Mouse (Mus musculus): ENCODE measurements around the gene Dynlrb2.

Gene Dynlrb2

DNA sequence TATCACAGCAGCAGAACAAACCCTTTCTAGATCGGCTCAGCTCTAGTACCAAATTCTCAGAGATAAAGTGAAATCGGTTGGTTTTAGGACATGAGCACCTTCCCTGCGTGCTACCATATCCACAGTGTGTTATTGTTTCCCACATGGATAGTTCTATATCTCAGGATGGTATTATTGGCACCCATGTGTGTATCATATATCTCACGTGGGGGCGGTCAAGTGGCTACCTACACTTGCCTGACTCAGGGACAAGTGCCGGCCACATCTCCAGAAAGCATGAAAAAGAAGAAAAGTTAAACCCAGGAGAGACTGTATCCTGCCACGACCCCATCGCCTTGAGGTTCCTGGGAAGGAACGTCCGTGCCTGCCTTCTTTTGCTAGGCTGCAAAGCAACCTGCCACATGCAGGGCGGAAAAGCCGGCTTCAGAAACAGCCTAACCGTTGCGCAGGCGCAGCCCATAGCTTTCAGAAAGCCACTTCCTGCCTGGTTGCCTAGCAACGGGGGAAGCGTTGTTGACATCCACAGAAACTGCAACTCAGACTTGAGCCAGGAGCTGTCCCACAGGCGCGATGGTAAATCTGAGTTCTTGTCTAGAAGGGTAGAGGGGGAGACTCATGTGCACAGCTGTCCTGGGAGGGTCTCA is at the start of gene Dynlrb2:
TSS of gene Dynlrb2 (plus strand) at position 498 of the 644 bp plus-strand sequence.
- peak; percentile 94 to 96 for DNase-seq

DNA sequence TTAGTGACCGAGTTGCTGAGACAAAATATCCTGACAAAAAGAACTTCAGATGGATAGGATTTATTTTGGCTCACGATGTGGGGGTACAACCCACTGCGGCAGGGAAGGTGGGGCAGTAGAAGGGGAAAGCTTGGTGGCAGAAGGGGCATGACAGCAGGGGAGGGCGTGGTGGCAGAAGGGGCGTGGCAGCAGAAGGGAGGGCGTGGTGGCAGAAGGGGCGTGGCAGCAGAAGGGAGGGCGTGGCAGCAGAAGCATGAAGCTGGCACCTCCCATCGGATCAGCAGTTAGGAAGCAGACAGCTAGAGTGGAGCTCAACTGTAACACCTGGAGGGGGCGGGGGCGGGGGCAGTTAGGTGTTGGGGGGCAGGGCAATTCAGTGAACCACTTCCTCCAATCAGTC is 46.2 kb upstream of the Dynlrb2 start:
- DNase-seq, result no peak

DNA sequence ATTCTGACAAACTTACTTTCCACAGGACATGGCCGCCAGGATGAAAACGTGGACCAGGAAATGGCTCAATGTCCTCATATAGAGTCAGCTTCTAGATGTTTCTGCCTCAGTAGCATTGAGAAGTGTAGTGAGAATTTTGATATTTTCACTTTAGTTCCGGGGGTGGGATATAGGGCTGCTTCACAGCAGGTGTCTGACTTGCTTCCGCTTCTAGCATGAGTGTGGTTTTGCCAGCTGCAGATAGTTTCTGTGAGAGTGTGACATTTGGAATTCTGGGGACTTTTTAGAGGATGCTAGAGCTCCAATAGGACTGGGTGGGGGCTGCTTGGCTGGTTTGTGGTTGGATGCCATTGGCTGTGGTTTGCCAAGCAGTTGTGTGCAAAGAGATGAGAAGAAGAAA is 43.3 kb upstream of the Dynlrb2 start:
- no peak for DNase-seq

DNA sequence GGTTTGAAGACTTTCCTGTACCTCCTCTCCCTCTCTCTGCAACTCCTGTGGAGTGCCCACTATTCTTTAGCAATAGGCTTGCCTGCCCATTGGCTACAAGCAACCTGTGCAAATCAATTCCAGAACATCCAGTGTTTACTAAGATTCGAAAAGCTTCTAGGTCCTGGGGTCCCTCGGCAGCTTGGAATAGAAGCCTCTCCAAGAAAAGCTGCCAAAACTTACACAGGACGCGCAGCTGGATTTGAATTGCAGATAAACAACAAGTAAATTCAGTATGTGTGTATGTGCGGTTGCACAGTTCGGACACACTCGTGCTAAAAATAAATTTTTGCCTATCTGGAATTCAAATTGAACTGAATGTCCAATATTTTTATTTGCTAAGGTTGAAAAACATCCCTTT is 38.2 kb upstream of the Dynlrb2 start:
- DNase-seq, result no peak

DNA sequence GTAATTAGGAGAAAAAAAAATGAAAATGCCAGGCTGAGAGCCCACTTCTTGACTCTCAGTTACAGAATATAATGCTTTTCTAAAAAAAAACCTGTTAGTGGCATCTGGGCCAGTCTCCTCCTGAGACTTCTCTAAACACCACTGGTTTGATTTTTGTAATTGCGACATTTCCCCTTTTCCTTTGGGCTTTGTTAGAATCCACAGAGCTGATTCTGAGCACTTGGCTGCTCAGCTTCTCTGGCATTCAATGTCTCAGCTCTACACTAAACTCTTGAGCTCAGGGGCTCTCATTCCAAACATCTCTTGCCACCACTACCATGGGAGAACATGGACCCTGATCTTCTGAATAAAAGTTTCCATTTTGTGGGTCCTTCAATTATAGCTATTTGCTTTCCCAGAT is 37.7 kb upstream of the Dynlrb2 start:
- DNase-seq, result no peak

DNA sequence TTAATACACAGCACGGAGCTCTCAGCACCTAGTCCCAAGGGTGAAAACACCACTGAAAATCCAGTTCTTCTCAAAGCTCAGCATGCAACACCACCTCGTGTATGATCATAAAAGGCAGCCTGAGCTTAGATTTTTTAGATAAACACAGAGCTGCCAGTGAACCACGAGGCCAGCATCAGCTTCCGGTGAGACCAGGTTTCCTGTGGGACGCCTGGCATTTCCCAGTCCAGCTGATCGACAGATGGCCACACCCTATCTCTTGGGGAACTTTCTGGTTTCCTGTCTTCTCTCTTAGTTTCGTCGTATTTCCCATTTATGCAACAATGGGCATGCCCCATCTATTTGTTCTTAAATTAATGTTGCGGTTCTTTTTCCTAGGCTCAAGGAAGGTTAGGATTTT is 26.8 kb upstream of the Dynlrb2 start:
- peak in 1 of 2 experiments; percentile 1 for DNase-seq

DNA sequence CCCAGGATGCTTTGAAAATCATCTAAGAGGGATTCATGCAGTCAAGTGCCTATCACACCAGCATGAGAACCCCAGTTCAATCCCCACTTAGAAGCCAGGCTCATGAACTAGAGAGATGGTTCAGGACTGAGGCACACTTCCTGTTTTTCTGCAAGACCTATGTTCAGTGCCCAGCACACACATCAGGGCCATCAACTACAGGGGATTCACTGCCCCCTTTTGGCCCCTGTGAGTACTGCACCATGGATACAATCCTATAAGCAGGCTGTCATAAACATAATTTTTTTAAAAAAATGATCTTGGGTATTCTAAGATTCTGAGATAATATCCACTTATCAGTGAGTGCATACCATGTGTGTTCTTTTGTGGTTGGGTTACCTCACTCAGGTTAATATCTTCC is 26.1 kb upstream of the Dynlrb2 start:
- no peak for DNase-seq

DNA sequence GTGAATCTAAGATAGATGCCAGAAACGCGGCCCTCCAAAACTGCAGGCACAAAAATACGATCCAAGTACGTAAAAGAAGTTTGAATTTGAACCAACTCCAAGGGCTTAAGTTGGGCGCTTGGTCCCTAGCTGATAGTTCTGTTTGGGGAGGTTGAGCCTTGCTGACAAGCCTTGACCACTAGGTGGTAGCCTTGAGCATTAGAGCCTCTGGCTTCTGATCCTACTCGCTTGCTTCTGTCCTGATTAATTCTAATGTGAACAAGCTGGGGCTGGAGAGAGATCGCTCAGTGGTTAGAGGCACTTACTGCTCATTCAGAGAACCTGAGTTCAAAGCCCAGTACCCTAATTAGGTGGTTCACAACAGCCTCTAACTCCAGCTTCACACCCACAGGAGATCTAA is 23.9 kb upstream of the Dynlrb2 start:
- DNase-seq, result peak; percentile 56 to 79

DNA sequence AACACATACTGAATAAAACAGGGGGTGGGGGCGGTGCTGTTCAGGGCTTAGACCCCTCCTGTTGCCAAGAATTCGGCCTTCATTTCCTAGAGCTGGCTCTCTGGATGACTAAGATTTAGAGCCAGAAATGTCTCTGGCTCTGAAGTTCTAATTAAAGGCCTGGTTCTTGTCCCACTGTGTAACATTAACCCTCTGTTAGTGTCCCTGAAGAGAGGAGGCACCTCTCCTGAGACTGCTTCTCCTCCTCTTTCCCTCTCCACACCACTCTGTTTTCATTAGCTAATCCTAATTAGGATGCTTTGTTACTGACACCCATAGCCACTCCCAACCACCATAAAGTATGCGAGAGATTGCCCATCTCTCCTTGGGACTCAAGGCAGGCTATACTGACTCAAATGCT is 22.0 kb upstream of the Dynlrb2 start:
- DNase-seq, result no peak

DNA sequence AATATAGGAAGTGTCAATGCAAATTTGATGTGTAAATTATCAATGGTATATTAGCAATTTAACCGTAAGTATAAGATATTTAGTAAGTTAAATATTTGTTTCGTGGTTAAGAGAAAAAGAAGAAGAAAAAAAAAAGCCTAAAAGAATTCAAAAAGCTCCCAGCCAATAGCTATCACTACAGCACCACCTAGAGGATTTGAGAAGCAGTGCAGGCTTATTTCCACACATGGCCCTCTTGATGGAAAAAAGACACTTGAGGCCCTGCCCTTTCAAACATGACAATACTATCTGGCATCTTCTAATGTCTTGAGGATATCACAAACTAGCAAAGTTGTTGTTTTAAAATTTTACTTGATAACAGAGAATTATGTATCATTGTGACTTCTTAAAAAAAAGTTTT is 20.7 kb upstream of the Dynlrb2 start:
- peak; percentile 21 to 30 for DNase-seq

DNA sequence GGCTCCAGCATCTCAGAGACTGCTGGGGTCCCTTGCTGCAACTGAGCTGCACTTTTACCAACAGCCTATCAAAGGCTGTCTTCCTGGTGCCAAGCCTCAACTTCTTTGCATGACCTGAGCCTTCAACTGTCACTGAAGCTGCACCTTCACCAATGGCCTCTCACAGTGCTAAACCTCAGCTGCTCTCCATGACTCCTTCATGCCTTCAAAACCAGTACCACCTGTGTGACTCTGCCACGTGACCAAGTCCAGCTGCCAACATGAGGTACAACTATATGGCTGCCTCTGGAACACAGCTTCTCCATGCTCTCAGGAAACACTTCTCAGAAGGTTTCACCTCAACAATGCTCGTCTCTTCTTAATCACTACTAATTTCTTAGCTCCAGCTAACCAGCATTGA is 16.2 kb upstream of the Dynlrb2 start:
- no peak for DNase-seq

DNA sequence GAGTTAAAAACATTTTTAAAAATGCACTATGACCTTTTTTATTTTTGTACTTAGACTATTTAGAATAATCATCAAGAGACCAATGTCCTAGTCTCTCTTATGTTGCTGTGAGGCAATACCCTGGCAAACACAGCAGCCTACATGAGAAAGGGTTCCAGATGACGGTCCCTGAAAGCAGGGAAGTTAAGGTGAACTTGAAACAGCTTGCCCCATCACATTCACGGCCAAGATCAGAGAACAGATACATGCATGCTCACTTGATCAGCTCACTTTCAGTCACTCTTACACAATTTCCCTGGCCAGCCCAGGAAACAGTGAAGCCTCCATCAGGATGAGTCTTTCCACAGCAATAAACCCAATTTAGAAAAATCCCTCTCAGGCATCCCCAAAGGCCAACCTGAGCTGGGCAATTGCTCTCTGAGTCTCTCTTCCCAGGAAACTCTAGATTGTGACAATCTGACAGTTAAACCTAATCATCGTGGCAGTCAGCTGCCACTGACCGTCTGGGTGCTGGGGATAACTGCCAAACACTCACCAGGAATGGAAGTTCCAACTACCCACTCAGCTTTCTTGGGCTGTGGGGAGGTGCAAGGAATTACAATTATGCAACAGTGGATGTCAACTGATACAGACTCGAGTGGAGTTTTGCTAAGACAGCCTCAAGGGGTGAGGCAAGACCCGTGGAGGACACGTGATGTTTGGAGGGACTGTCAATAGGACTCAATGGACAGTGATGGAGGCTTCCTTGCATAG is 4.5 kb upstream of the Dynlrb2 start:
- no peak for DNase-seq

DNA sequence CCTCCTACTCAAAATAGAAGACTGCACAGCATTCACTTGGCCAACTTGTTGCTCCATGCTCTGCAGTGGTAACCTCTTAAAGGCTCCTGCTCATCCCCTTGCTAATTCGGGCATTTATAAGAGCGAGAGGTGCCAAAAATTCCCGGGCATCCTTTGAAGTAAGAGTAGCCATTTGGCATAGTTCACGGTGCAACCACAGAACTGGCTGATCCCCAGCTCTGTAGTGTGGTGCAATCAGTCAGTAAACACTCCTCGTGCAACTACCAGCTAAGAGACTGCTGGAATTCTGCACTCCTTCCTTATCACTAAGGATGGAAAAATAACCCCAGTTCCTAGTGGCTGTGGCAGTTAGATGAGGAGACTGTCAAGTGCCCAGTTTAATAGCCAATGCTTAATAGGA is 3.9 kb downstream of the Dynlrb2 start:
- DNase-seq, result no peak

DNA sequence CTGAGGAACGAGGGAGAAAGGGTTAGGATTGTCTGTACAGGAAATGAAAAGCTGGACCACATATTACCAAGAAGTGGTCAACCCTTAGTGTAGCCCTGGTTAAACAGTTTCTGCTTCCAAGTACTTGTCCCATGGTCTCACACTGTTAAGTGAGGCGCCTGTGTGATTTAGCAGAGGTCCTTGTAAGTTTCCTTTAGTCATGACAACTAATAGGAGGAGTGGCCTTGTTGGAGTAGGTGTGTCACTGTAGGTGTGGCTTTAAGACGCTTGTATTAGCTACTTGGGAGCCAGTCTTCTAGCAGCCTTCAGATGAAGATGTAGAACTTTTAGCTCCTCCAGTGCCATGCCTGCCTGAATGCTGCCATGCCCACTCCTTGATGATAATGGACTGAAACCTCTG is 4.5 kb downstream of the Dynlrb2 start:
- no peak for DNase-seq

DNA sequence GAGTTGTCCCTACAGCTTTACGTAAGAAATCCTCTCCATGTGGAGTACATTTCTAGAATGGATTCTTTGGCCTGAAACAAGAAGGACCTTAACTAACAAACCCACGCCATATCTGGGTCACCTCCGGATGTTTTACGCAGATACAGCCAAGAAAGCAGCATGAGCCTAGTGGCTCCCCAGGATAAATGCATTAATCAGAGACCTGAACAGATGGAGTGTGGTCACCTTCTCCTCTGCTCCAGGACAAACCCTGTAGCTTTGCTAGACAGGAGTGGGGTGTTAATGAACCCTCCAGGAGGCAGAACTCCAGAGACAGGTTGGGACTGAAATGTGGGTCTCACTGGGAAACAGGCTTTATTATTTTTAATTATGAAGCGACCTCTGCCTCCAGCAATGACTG is 14.9 kb downstream of the Dynlrb2 start:
- no peak for DNase-seq

DNA sequence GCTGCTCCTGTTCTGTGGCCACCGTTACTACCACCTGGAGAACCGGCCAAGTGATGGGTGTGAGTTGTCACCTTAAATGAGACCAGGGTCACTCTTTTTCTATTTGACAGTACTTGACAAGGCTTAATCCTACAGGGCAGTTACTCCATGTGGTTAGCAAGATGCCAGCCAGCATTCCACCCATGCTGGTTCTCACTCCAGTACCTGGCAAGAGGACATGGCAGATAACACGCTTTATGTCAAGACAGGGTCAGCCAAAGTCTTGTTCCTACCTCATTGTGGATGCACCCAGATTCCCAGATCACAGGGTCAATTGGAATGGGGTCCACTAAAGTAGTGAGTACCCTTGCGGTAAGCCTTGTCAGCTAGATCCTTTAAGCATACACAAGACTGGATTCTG is 16.4 kb downstream of the Dynlrb2 start:
- no peak for DNase-seq

DNA sequence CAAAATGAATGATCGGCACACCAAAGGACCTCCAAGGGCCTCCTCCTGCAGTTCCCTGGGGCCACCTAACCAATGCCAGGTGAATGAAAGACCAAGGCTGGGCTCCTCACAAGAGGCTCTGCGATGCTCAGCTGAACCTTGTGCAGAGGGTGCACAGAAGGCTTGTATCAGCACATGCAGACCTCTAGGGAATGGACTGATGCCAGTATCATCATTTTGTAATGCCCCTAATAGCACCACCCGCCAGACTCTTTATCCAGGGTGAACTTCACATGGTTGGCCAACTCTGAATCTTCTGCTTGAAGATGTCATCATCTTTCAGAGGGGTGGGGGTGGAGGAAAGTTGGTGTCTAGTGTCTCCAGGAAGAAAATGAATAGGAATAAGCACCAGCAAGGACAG is 16.9 kb downstream of the Dynlrb2 start:
- DNase-seq, result no peak

DNA sequence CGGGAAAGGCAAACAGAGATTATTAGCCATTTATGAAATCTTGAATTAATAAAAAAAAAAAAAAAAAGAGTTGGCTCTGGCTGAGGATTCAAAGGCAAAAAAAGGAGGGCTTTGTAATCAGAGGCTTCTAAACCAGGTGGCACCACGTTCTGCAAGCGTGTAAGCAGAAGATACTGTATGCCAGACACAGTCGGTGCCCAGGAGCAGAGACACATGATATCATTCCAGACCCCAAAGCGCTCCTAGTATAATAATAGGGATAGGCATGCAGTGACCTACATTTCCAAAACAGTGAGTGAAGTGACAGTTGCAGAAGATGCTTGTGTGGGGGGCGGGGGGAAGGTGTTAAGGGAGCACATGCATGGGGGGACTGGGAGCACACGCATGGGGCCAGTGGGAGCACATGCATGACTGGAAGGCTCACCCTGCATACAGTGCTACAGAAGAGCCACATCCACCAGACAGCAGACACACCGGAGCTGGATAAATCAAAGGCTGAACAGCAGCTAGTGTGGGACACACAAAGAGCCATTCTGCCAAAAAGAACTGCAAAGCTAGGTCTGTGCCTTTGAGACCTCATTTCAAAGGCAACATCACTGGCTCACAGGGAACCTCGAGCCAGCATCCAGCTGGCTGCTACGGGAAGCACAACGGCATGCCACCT is 17.5 kb downstream of the Dynlrb2 start:
- DNase-seq, result no peak

DNA sequence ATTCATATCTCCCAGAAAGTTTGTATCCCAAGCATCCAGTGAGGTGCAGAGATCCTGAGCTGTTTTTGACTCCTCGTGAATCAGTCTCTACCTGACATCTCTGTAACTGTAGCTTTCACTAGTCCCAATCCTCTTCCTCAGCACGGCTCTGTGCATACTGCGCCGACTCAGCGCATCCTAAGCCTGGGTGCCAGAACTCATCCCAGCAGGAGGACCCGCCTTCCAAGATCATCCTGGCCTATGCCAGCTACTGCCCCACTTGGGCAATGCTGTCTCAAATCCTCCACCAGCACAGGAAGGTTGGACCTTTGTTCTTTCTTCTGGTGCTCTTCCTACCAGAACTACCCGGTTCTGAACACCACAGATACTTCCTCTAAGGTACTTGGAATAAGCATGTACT is 20.1 kb downstream of the Dynlrb2 start:
- no peak for DNase-seq

DNA sequence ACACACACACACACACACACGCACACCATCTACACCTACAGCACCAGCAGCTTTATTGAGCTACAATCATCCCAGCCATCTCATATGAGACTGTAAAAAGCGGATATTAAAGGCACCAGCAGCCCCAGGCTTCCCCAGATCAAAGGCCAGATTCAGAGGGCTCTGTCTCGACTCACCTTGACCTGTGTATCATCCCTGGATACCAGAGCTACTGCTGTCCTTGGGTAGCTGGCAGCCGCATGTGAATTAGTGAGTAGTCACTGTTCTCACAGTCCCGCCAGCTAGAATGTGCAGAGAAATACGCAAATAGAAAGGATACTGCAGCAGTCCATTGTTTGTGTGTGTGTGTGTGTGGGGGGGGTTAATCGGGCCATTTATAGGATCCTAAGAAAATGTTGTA is 24.0 kb downstream of the Dynlrb2 start:
- DNase-seq, result no peak

DNA sequence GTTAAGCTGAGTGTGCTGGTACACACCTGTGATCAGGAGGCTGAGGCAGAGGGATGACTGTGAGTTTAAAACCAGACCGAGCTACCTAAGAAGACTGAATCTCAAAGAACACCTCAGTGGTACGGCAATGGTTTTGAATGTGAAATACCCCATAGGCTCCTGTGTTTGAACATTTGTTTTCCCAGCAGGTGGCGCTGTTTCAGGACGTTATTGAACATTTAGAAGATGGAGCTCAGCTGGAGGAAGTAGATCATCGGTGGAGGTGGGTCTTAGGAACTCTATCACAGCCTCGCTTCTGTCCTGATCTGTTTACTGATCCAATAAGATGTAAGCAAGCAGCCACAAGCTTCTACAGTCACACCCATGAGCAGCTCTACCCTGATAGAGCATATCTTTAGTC is 28.3 kb downstream of the Dynlrb2 start:
- DNase-seq, result peak in 1 of 2 experiments; percentile 16

DNA sequence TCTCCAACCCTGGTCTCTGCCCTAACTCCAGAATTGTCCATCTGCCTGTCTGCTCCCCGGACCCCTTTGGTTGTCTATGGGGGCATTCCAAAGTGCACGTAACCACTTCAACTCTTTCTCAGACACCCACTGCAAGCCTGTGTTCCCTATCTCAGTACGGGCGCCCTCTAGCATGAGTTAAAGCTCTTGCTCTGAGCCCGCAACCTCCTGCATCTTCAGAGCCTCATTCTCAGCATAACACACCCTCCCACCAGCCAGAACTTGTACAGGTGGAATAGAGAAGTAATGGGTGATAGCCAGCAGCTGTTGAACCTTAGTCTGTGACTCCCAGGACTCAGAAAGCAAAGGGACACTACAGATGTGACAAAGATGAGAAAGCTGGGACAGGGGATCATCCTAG is 32.0 kb downstream of the Dynlrb2 start:
- no peak for DNase-seq

DNA sequence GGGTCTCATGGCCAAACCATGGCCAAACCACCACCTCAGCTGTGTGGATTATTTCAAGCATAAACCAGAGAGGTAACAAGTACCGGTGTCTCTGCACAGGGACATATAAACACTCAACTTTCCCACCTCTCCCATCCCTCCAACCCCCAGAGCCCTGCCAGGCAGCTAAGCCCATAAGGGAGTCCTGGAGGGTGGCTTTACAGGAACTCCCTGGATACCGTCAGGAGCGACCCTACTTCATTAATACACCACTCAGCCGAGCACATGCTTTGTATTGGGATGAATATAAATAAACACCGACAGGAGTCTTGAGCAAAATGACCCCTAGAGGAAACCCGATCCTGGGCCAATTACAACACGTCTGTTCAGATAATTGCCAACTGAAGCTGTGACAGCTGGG is 34.0 kb downstream of the Dynlrb2 start:
- DNase-seq, result no peak

DNA sequence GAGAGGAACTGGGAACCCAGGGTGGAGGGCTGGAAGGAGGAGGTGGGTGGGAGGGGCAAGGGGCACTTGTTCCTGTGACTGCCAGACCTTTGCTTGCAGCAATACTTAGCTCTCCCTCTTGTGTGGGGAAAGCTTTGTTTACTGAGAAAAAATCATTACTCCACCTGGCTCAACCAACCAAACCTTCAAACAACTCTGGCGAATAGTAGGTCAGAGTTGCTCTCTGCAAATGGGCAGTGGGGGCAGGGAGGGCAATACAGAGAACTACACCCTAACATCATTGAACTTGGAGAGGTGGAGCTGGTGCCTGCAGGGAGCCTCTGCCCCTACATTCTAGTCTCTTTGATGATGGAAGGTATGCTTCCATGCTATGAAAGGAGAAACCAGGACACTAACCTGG is 35.4 kb downstream of the Dynlrb2 start:
- no peak for DNase-seq
